14 mouse cellular contexts compared by ENCODE assay signal in genomic region chr6:125308921-125309320, GRCm38 (mm10). TPM values are rescaled to one million over a fixed set of nuclear protein-coding genes. Genes with fewer than 3 reads are reported as not detected.
DNase-seq lines count a peak whose midpoint lies in the region; ATAC-seq lines count a peak whose summit lies in the region.
"Had no signal": no experiment of that assay in that cellular context is flagged by ENCODE, and none has a peak within 500 bp of the region (broad histone marks: within the 10 kb centered on the region; RNA-seq: fewer than 3 reads in every experiment).

No protein-coding gene starts in this region.

- H3K9ac ChIP-seq in hindbrain, embryonic 14.5 days, result no peak overlapping the region
- no peak overlapping the region for H3K9ac ChIP-seq in limb, embryonic 11.5 days (ENCODE audit: low read length)
- H3K9ac ChIP-seq: embryonic facial prominence, embryonic 15.5 days; liver, embryonic 14.5 days had no signal

- no peak for ATAC-seq in hindbrain, embryonic 14.5 days (ENCODE audit: low FRiP score)
- ATAC-seq in limb, embryonic 11.5 days (ENCODE audit: insufficient number of reproducible peaks, low FRiP score, low TSS enrichment, low read depth), result peak; percentile 22; the same call in 1 of the 2 replicates
- ATAC-seq in megakaryocyte progenitor cell, adult 5-6 weeks (replicated peaks; ENCODE audit: poor library complexity), result no peak

- no peak overlapping the region; the same call in 1 of the 2 replicates for H3K4me3 ChIP-seq in hindbrain, embryonic 10.5 days
- H3K4me3 ChIP-seq in hindbrain, embryonic 14.5 days (replicated peaks; ENCODE audit: low read length), result no peak overlapping the region
- H3K4me3 ChIP-seq in embryonic facial prominence, embryonic 10.5 days, result peak overlapping the region; percentile 31; the same call in 1 of the 2 replicates
- no peak overlapping the region for H3K4me3 ChIP-seq in limb, embryonic 11.5 days (ENCODE audit: low read depth, low read length)
- H3K4me3 ChIP-seq: embryonic facial prominence, embryonic 15.5 days had no signal

- peaks cover 39% of the 10 kb centered on the region for H3K4me1 ChIP-seq in hindbrain, embryonic 10.5 days (replicated peaks)
- H3K4me1 ChIP-seq in hindbrain, embryonic 14.5 days (replicated peaks; ENCODE audit: control insufficient read depth, insufficient read depth, low read length), result peaks cover 7% of the 10 kb centered on the region
- H3K4me1 ChIP-seq in embryonic facial prominence, embryonic 10.5 days, result peaks cover 41% of the 10 kb centered on the region
- H3K4me1 ChIP-seq in limb, embryonic 11.5 days (ENCODE audit: control insufficient read depth, insufficient read depth, low read length), result peaks cover 9% of the 10 kb centered on the region

- H3K36me3 ChIP-seq in hindbrain, embryonic 10.5 days, result peaks cover 17% of the 10 kb centered on the region
- H3K36me3 ChIP-seq in hindbrain, embryonic 14.5 days (replicated peaks; ENCODE audit: control insufficient read depth, insufficient read depth), result no peaks in the 10 kb centered on the region
- H3K36me3 ChIP-seq in embryonic facial prominence, embryonic 10.5 days (replicated peaks), result peaks cover 32% of the 10 kb centered on the region
- peaks cover 2% of the 10 kb centered on the region; the same call in 1 of the 2 replicates for H3K36me3 ChIP-seq in limb, embryonic 11.5 days (ENCODE audit: control insufficient read depth, insufficient read depth, low read length)

- H3K9me3 ChIP-seq in hindbrain, embryonic 10.5 days, result peaks cover 3% of the 10 kb centered on the region; the same call in 1 of the 2 replicates
- H3K9me3 ChIP-seq in hindbrain, embryonic 14.5 days (ENCODE audit: control insufficient read depth, low read length), result no peaks in the 10 kb centered on the region
- peaks cover 7% of the 10 kb centered on the region; the same call in 1 of the 2 replicates for H3K9me3 ChIP-seq in embryonic facial prominence, embryonic 10.5 days
- no peaks in the 10 kb centered on the region for H3K9me3 ChIP-seq in limb, embryonic 11.5 days (ENCODE audit: control insufficient read depth, low read length)
- H3K9me3 ChIP-seq: embryonic facial prominence, embryonic 15.5 days had no signal

- H3K4me2 ChIP-seq in hindbrain, embryonic 14.5 days (replicated peaks), result no peak overlapping the region
- H3K4me2 ChIP-seq in limb, embryonic 11.5 days (ENCODE audit: low read depth, severe bottlenecking), result no peak overlapping the region
- H3K4me2 ChIP-seq: embryonic facial prominence, embryonic 15.5 days had no signal

- H3K27me3 ChIP-seq in hindbrain, embryonic 10.5 days (ENCODE audit: insufficient read depth, poor library complexity, severe bottlenecking), result peaks cover 19% of the 10 kb centered on the region
- no peaks in the 10 kb centered on the region for H3K27me3 ChIP-seq in hindbrain, embryonic 14.5 days (ENCODE audit: control insufficient read depth, insufficient read depth, low read length)
- peaks cover 18% of the 10 kb centered on the region for H3K27me3 ChIP-seq in embryonic facial prominence, embryonic 10.5 days (replicated peaks; ENCODE audit: low read depth, poor library complexity, severe bottlenecking)
- H3K27me3 ChIP-seq in limb, embryonic 11.5 days (ENCODE audit: control insufficient read depth, insufficient read depth, low read length), result no peaks in the 10 kb centered on the region
- H3K27me3 ChIP-seq: embryonic facial prominence, embryonic 15.5 days had no signal

- peak; percentile 50 for DNase-seq in hindbrain, embryonic 10.5 days (ENCODE audit: low spot score)
- DNase-seq in hindbrain, embryonic 14.5 days (ENCODE audit: low spot score), result no peak
- peak; percentile 88 for DNase-seq in R1 (ENCODE audit: low read depth, low spot score)
- peak; percentile 77 for DNase-seq in embryonic facial prominence, embryonic 10.5 days (ENCODE audit: low spot score)
- no peak for DNase-seq in limb, embryonic 11.5 days (ENCODE audit: low spot score)
- no peak for DNase-seq in layer of hippocampus, adult 8-10 months (ENCODE audit: low spot score in 2 of 2)
- no peak for DNase-seq in left cerebral cortex, postnatal 10 days (ENCODE audit: extremely low spot score in 1 of 2, low spot score in 2 of 2)
- DNase-seq: kidney, postnatal 4 days; thymus, adult 2 months had no signal

- peak overlapping the region; percentile 59; the same call in 1 of the 2 replicates for H3K27ac ChIP-seq in hindbrain, embryonic 10.5 days
- no peak overlapping the region for H3K27ac ChIP-seq in hindbrain, embryonic 14.5 days
- peak overlapping the region; percentile 44; the same call in 1 of the 2 replicates for H3K27ac ChIP-seq in embryonic facial prominence, embryonic 10.5 days (replicated peaks)
- no peak overlapping the region for H3K27ac ChIP-seq in limb, embryonic 11.5 days (replicated peaks; ENCODE audit: low read depth, low read length)
- H3K27ac ChIP-seq: embryonic facial prominence, embryonic 15.5 days; liver, embryonic 14.5 days had no signal

- intact Hi-C loops in left cerebral cortex, postnatal 10 days (cut with DNase I), result no loop called here

- WGBS in hindbrain, embryonic 10.5 days, result 9% methylated on average over 13 of the region's 13 CpGs
- WGBS in hindbrain, embryonic 14.5 days, result 9% methylated on average over 13 of the region's 13 CpGs
- 5% methylated on average over 13 of the region's 13 CpGs for WGBS in embryonic facial prominence, embryonic 10.5 days
- 5% methylated on average over 13 of the region's 13 CpGs for WGBS in limb, embryonic 11.5 days

RNA-seq across cellular contexts. Expression of gene Ltbr, which starts 4.8 kb away (rescaled TPM):
- 21.0 and 22.7 TPM in 2 replicates for polyA plus RNA-seq in hindbrain, embryonic 10.5 days (2016; fragmentation: Nextera tagmentation; extraction: Ambion mirVana)
- polyA plus RNA-seq in hindbrain, embryonic 14.5 days (2014; fragmentation: Nextera tagmentation; extraction: Ambion mirVana), result 14.8 and 14.9 TPM in 2 replicates
- 26.9 and 28.8 TPM in 2 replicates for polyA plus RNA-seq in embryonic facial prominence, embryonic 10.5 days (2016; fragmentation: Nextera tagmentation; extraction: Ambion mirVana)
- polyA plus RNA-seq in limb, embryonic 11.5 days (2014; fragmentation: Nextera tagmentation; extraction: Ambion mirVana), result 34.5 and 36.6 TPM in 2 replicates
- 10 to 100 TPM in 2 of 4 experiments, 1 to 10 TPM in 2; 8.1 to 16.8 (median 11.5) TPM for total RNA-seq in layer of hippocampus, adult 8-10 months (2022)
- 17.5 and 18.7 TPM in 2 replicates for total RNA-seq in megakaryocyte progenitor cell, adult 5-6 weeks (2015)
- total RNA-seq in megakaryocyte progenitor cell, adult 5-6 weeks (2017), result 28.2 and 43.7 TPM in 2 replicates
- total RNA-seq in left cerebral cortex, postnatal 10 days (2021), result 1 to 10 TPM; 9.4 to 9.7 TPM

RNA-seq across cellular contexts. Expression of gene Scnn1a, which starts 11.5 kb away (rescaled TPM):
- 0.40 and 0.42 TPM in 2 replicates for polyA plus RNA-seq in hindbrain, embryonic 10.5 days (2016; fragmentation: Nextera tagmentation; extraction: Ambion mirVana)
- 0.50 and 0.53 TPM in 2 replicates for polyA plus RNA-seq in hindbrain, embryonic 14.5 days (2014; fragmentation: Nextera tagmentation; extraction: Ambion mirVana)
- polyA plus RNA-seq in embryonic facial prominence, embryonic 10.5 days (2016; fragmentation: Nextera tagmentation; extraction: Ambion mirVana), result 0.57 and 0.87 TPM in 2 replicates
- polyA plus RNA-seq in limb, embryonic 11.5 days (2014; fragmentation: Nextera tagmentation; extraction: Ambion mirVana), result 1.2 and 1.3 TPM in 2 replicates
- total RNA-seq in layer of hippocampus, adult 8-10 months (2022), result 1 to 10 TPM; 4.3 to 5.6 (median 5.3) TPM
- total RNA-seq in megakaryocyte progenitor cell, adult 5-6 weeks (2015), result 21.8 and 22.9 TPM in 2 replicates
- 0.75 and 1.7 TPM in 2 replicates for total RNA-seq in megakaryocyte progenitor cell, adult 5-6 weeks (2017)
- 1 to 10 TPM; 2.0 to 2.3 TPM for total RNA-seq in left cerebral cortex, postnatal 10 days (2021)

RNA-seq across cellular contexts. Expression of gene Tuba3a, which starts 23.1 kb away (rescaled TPM):
- polyA plus RNA-seq in hindbrain, embryonic 10.5 days (2016; fragmentation: Nextera tagmentation; extraction: Ambion mirVana), result 0.17 TPM in 1 of 2 replicates, not detected in the other
- not detected in 2 replicates for polyA plus RNA-seq in hindbrain, embryonic 14.5 days (2014; fragmentation: Nextera tagmentation; extraction: Ambion mirVana)
- polyA plus RNA-seq in embryonic facial prominence, embryonic 10.5 days (2016; fragmentation: Nextera tagmentation; extraction: Ambion mirVana), result 0.16 and 0.19 TPM in 2 replicates
- 0.35 TPM in 1 of 2 replicates, not detected in the other for polyA plus RNA-seq in limb, embryonic 11.5 days (2014; fragmentation: Nextera tagmentation; extraction: Ambion mirVana)
- under 1 TPM in 2 of 4 experiments, not detected in 2; 0.20 to 0.31 TPM for total RNA-seq in layer of hippocampus, adult 8-10 months (2022)
- not detected in 2 replicates for total RNA-seq in megakaryocyte progenitor cell, adult 5-6 weeks (2015)
- total RNA-seq in megakaryocyte progenitor cell, adult 5-6 weeks (2017), result not detected in 2 replicates
- not detected for total RNA-seq in left cerebral cortex, postnatal 10 days (2021)
- total RNA-seq: gastrocnemius, adult 8-10 months; megakaryocyte-erythroid progenitor cell, adult 5-6 weeks had no signal
- polyA plus RNA-seq: liver, embryonic 14.5 days had no signal

RNA-seq across cellular contexts. Expression of gene Tnfrsf1a, which starts 40.2 kb away (rescaled TPM):
- 26.8 and 27.1 TPM in 2 replicates for polyA plus RNA-seq in hindbrain, embryonic 10.5 days (2016; fragmentation: Nextera tagmentation; extraction: Ambion mirVana)
- polyA plus RNA-seq in hindbrain, embryonic 14.5 days (2014; fragmentation: Nextera tagmentation; extraction: Ambion mirVana), result 15.4 and 16.6 TPM in 2 replicates
- 33.4 and 34.8 TPM in 2 replicates for polyA plus RNA-seq in embryonic facial prominence, embryonic 10.5 days (2016; fragmentation: Nextera tagmentation; extraction: Ambion mirVana)
- polyA plus RNA-seq in limb, embryonic 11.5 days (2014; fragmentation: Nextera tagmentation; extraction: Ambion mirVana), result 45.4 and 46.6 TPM in 2 replicates
- 10 to 100 TPM; 11.0 to 36.7 (median 21.8) TPM for total RNA-seq in layer of hippocampus, adult 8-10 months (2022)
- 56.9 and 61.8 TPM in 2 replicates for total RNA-seq in megakaryocyte progenitor cell, adult 5-6 weeks (2015)
- total RNA-seq in megakaryocyte progenitor cell, adult 5-6 weeks (2017), result 56.6 and 57.1 TPM in 2 replicates
- total RNA-seq in left cerebral cortex, postnatal 10 days (2021), result 10 to 100 TPM in 1 of 2 experiments, 1 to 10 TPM in 1; 9.4 to 11.8 TPM

Comparison
In these comparisons a context has a peak if more than half of its experiments do, and no peak if none do; other contexts are left out.
1. DNase-seq: peak in hindbrain, embryonic 10.5 days (single experiment), R1 (single experiment) and embryonic facial prominence, embryonic 10.5 days (single experiment); none in hindbrain, embryonic 14.5 days (single experiment), limb, embryonic 11.5 days (single experiment), layer of hippocampus, adult 8-10 months (0 of 2) and left cerebral cortex, postnatal 10 days (0 of 2).
2. H3K27ac ChIP-seq: peak in hindbrain, embryonic 10.5 days (single experiment) and embryonic facial prominence, embryonic 10.5 days (single experiment); none in hindbrain, embryonic 14.5 days (single experiment) and limb, embryonic 11.5 days (single experiment).